In genomic region chr5:102710336-102710735, GRCm38 (mm10) we compare ENCODE assay signal across 15 mouse cellular contexts.
"Had no signal": no experiment of that assay in that cellular context is flagged by ENCODE, and none has a peak within 500 bp of the region (broad histone marks: within the 10 kb centered on the region; RNA-seq: fewer than 3 reads in every experiment).

No protein-coding gene starts in this region.

- H3K27ac ChIP-seq: limb, embryonic 12.5 days; liver, embryonic 13.5 days; midbrain, embryonic 12.5 days; neural tube, embryonic 13.5 days; stomach, postnatal 0 days had no signal

- H3K9ac ChIP-seq: limb, embryonic 12.5 days; liver, embryonic 13.5 days; midbrain, embryonic 12.5 days; neural tube, embryonic 13.5 days had no signal

- ATAC-seq: intestine, embryonic 16.5 days; midbrain, embryonic 16.5 days had no signal

- H3K36me3 ChIP-seq: limb, embryonic 12.5 days; liver, embryonic 13.5 days; midbrain, embryonic 12.5 days; neural tube, embryonic 13.5 days had no signal

- H3K27me3 ChIP-seq: limb, embryonic 12.5 days; liver, embryonic 13.5 days; midbrain, embryonic 12.5 days; neural tube, embryonic 13.5 days had no signal

- DNase-seq: layer of hippocampus, adult 9-11 months; layer of hippocampus, postnatal 36 days; liver; liver, embryonic 13.5 days; lung, adult 18-20 months; retina, postnatal 1 day; right cerebral cortex, postnatal 25 days; thymus, adult 18-20 months; thymus, postnatal 25 days had no signal

- H3K4me2 ChIP-seq: limb, embryonic 12.5 days; liver, embryonic 13.5 days; midbrain, embryonic 12.5 days; neural tube, embryonic 13.5 days had no signal

- H3K4me1 ChIP-seq: liver, embryonic 13.5 days; midbrain, embryonic 12.5 days; neural tube, embryonic 13.5 days had no signal

- H3K4me3 ChIP-seq: limb, embryonic 12.5 days; liver, embryonic 13.5 days; midbrain, embryonic 12.5 days; neural tube, embryonic 13.5 days had no signal

- H3K9me3 ChIP-seq: limb, embryonic 12.5 days; liver, embryonic 13.5 days; midbrain, embryonic 12.5 days; neural tube, embryonic 13.5 days had no signal
